Mouse (Mus musculus) lung, postnatal 25 days (tissue): ENCODE results near the gene Gab1.

Experiments used
- DNase-seq: peaks from one replicate; pipeline ENCODE4 v3.0.0; 2022; ENCODE audit warnings: low spot score

Gene Gab1

DNA sequence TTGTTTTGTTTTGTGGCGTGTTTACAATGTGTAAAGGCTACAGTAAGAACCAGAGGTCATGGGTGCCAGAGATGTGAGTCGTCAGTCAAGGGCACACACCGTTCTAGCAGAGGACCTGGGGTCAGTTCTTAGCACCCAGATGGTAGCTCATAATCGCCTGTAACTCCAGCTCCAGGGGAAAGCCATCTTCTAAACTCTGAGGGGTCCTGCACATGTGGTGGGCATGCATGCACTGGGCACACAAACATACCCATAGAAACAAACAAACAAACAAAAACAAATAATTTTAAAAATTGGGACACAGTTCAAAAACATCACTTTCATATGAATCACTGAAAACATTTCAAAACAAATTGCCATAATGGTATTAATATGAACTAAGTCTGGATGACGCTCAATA is 69.9 kb downstream of the Gab1 start:
- DNase-seq: no peak

DNA sequence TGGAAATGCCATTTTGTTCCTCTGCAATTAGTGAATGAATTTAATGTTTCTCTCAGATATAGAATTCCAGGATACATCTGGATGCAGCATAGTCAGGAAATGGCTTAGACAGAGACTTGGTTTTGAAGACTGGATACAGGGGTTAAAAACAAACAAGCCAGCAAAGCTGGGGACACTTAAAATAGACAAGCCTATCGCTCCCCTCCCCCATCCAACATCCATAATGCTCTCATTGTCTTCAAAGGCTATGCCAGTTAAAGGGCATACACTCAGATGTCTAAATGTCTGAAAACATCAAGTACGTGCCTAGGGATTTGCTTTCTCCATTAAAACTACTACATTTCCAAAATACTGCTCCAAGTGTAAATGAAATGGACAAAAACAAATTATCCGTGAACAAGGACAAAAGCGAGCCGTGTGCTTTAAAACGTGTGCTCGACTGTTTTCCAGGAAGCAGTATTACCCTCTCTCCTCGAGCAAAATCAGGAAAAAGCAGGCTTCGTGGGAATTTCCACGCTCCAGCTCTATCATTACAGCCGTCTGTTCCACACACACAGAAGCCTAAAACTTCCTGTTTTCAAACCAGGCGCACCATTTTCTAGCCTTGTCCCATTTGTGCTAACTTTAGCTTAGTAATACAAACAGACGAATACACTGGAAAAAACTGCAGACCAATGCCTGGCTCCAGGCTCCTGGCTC is 72.4 kb downstream of the Gab1 start:
- no peak for DNase-seq

DNA sequence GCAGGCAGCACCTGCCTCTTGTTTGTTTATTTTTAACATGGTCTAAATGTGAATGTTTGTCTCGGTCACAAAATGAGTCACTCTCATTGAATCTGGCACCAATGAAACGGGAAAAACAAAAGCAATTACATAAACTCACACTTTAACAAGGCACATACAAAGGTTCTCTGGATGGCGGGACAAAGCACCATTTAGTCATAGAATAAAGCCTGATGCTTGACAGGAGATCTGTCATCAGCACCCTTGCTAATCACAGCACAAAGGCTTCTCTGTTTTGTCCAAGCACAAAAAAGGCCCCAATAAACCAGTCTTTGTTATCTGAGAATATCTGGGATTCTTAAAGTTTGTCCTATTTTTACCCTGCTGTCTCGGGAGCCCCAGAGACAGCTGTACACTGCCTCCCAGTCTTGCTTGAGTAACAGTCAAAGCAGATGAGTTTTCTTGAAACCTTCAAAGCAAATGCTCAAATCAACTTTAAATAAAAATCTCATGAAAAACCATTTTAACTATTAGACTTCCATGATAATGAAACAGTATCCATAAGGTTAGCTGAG is 76.2 kb downstream of the Gab1 start:
- no peak for DNase-seq

DNA sequence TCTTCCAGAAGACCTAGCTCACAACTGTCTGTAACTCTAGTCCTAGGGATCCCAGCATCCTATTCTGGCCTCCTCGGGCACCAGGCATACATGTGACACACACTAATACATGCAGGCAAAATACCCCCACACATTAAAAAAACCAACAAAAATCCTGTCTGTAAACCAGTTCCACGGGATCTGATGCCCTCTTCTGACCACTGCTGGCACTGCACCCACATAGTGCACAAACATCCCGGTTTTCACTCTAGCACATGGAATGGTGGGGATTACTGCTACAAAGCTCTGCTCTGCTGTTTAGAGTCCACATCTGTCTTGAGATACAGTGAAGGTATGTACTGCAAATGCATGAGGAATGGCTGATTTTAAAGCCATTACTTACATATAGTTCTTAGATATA is 81.5 kb downstream of the Gab1 start:
- DNase-seq: no peak

GRCm38 (mm10) chr8:80798198-80798777 is 82.0 kb downstream of the Gab1 start:
- no peak for DNase-seq

- no peak for DNase-seq
Measured at GRCm38 (mm10) chr8:80796070-80796469, 84.2 kb downstream of the Gab1 start.

GRCm38 (mm10) chr8:80794585-80795509 is 85.5 kb downstream of the Gab1 start:
- no peak for DNase-seq

- DNase-seq: no peak
Measured at GRCm38 (mm10) chr8:80793791-80794515, 86.4 kb downstream of the Gab1 start.

DNA sequence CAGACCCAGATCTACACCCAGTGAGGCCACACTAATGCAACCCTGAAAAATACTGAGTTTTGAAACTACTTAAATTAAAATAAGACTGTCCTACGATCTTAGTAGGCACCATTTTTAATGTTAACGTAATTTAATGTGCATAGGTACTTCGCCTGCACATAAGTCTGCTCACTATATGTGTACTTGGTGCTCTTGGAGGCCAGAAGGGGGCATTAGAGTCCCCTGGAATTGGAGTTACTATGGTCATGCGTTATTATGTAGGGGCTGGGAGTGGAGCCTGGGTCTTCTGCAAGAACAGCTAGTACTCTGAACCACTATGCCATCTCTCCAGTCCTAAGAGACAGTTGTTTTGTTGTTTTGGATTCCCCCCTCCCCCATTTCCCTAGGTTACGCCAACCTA is 88.1 kb downstream of the Gab1 start:
- no peak for DNase-seq

DNA sequence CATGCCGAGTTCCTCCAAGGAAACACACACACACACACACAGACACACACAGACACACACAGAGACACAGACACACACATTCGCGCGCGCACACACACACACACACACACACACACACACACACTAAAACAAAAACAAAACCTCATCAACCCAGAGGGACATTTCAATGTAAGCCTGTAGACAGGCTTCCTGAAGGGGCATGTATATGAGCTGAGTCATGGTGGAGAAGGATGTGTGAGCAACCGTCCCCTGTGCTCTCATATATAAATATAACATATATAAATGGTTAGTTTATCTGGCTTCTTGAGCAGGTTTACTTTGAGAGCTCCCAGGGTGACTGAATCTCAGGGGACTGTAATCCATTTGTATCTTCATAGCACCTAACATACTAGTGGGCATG is 91.0 kb downstream of the Gab1 start:
- no peak for DNase-seq

- DNase-seq: no peak
Measured at GRCm38 (mm10) chr8:80784559-80784958, 95.8 kb downstream of the Gab1 start.

- DNase-seq: no peak
Measured at GRCm38 (mm10) chr8:80783271-80783670, 97.0 kb downstream of the Gab1 start.

- DNase-seq: peak; percentile 62
Measured at GRCm38 (mm10) chr8:80781338-80781737, 99.0 kb downstream of the Gab1 start.

GRCm38 (mm10) chr8:80780271-80780670 is 100.0 kb downstream of the Gab1 start:
- DNase-seq: no peak

- DNase-seq: no peak
Measured at GRCm38 (mm10) chr8:80776436-80776835, 103.9 kb downstream of the Gab1 start.

DNA sequence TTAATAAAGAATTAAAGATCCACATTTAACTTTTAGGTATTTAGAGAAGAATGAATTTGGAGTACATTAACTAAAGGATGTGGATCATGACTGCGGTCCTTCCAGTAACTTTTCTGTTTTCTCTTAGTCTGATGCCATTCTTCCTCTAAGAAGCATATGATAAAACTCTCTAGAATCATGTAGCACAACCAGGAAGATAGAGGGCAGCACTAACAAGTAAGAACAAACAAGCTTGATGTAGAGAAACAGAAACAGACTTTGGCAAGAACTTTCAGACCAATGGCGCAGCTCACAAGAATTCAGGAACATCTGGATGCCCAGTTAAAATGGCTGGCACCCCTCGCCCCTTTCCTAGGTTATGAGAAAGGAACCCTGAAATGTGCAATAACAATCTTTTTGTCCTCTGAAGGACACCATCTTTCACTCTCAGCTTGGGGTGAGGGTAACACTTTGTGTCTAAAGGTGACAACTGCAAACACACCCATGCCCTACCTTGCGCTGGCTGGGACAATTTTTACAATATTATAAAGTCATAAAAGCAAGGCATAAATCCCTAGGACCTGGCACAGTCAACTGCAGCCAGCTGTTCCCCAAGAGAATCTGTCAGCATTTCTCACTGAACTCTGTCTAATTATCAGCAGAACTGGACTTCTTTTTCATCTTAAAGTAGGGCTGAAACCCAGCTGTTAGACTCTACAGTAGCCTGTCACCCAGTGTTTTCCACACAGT is 107.4 kb downstream of the Gab1 start:
- DNase-seq: peak; percentile 48

DNA sequence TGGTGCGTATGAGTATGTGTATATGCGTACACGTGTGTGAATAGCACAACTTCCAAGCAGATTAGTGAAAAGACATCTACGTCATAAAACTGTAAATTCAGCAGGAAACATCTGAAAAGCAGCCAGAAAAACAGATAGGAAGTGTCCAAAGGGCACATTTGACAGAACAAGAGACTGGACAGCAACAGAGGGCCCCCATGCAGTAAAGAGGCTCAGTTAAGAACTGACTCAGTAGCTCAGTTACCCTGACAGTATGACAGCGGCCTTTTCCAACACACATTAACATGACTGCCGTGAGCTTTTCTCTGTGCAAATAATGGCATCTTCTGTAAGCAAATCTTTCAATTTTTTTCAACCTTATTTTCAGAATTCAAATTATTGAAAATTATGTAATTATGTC is 111.9 kb downstream of the Gab1 start:
- no peak for DNase-seq

- peak; percentile 84 for DNase-seq
Measured at GRCm38 (mm10) chr8:80753017-80753715, 127.2 kb downstream of the Gab1 start.

DNA sequence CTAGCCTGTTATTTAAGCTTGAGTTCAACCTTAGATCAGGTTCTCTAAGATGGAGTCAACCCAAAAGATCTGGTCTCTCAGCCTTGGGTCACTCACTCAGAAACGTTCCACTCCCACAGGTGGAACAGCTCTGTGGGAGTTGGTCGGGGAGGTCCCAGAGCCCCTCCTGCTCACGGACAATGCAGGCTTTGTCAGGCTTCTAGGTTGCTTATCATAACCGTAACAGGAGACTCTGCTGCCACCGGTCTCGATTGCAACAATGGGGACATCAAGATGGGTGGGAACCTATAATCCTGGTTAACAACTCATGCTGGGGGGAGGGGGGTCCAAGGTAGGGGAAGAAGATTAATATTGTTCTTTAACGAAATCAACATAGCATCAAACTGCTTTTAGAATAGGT is 127.9 kb downstream of the Gab1 start:
- no peak for DNase-seq

- no peak for DNase-seq
Measured at GRCm38 (mm10) chr8:80749091-80749490, 131.2 kb downstream of the Gab1 start.

GRCm38 (mm10) chr8:80739932-80740331 is 140.4 kb downstream of the Gab1 start:
- DNase-seq: no peak
